Mouse (Mus musculus) ES-Bruce4 (cell line): ENCODE results near the gene Akr1a1. TPM values are rescaled to one million over a fixed set of nuclear protein-coding genes. Genes with fewer than 3 reads are reported as not detected.

Experiments
- H3K27ac ChIP-seq: 2 replicates; pipeline ENCODE4 v1.5.1; 2012; ENCODE audit warnings: low read length, inconsistent platforms; ENCODE audit not compliant: insufficient read depth
- H3K27me3 ChIP-seq: 2 replicates; pipeline ENCODE4 v1.6.1; 2012; ENCODE audit warnings: mild to moderate bottlenecking, low read length, inconsistent platforms; ENCODE audit not compliant: control insufficient read depth, poor library complexity, insufficient read depth, severe bottlenecking
- H3K36me3 ChIP-seq: 2 replicates; pipeline ENCODE4 v1.6.1; 2012; ENCODE audit warnings: inconsistent platforms, mild to moderate bottlenecking, low read length, moderate library complexity; ENCODE audit not compliant: control insufficient read depth, poor library complexity, insufficient read depth, severe bottlenecking
- H3K4me1 ChIP-seq: one replicate; pipeline ENCODE4 v1.8.1; 2011; ENCODE audit warnings: low read length; ENCODE audit not compliant: control insufficient read depth, insufficient read depth
- H3K4me3 ChIP-seq: 2 replicates; pipeline ENCODE4 v1.5.1; 2011; ENCODE audit warnings: low read depth, mild to moderate bottlenecking, low read length
- H3K9ac ChIP-seq: 2 replicates; pipeline ENCODE4 v1.6.1; 2012; ENCODE audit warnings: low read depth, mild to moderate bottlenecking, inconsistent platforms; ENCODE audit not compliant: poor library complexity, severe bottlenecking
- H3K9me3 ChIP-seq: replicated peaks from 2 replicates; pipeline ENCODE4 v1.6.1; 2012; ENCODE audit warnings: mild to moderate bottlenecking, low read length, inconsistent platforms; ENCODE audit not compliant: control insufficient read depth, poor library complexity, insufficient read depth, severe bottlenecking
- CTCF ChIP-seq: IDR thresholded peaks from one replicate; pipeline ENCODE4 v1.8.1; 2011; ENCODE audit warnings: low read depth, low read length
- EP300 ChIP-seq: IDR thresholded peaks from 2 replicates; pipeline ENCODE4 v1.6.1; 2011; ENCODE audit warnings: low read depth, low read length; ENCODE audit not compliant: insufficient read depth
- POLR2A ChIP-seq: IDR thresholded peaks from one replicate; pipeline ENCODE4 v1.8.1; 2011; ENCODE audit warnings: low read length; ENCODE audit not compliant: insufficient read depth
- polyA plus RNA-seq: library from polyadenylated mRNA; stranded (reverse); fragments of >200 nt; gene quantifications from 2 replicates; pipeline ENCODE4 v1.2.4, GENCODE M21; 2011; ENCODE audit warnings: low read depth; ENCODE audit not compliant: missing spikeins, insufficient read depth, insufficient read length

Gene Akr1a1
- polyA plus RNA-seq, 1 experiment: 280 TPM

DNA sequence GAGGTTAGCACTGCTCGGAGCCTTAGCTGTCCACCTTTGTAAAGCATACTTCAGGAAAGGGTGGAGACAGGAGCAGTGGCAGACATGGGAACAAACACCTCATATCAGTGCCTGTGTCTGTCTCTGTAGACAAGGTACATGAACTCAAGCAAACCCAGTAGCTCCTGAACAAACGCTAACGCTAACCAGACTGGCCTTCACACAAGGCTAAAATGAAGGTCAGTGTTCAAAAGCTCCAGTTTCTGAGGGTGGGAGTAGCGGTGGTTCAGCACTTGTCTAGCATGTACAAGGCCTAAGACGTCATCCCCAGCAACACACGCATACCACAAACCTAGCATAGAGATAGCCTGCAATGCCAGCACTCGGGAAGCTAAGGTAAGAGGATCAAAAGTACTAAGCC lies 5.9 kb downstream of the Akr1a1 start:
- no peaks in the 10 kb centered on the region for H3K27me3 ChIP-seq
- H3K9me3 ChIP-seq: no peaks in the 10 kb centered on the region
- H3K27ac ChIP-seq: no peak overlapping the region
- TF ChIP-seq EP300: no peak
- TF ChIP-seq POLR2A: no peak
- TF ChIP-seq CTCF: no peak
- H3K9ac ChIP-seq: no peak overlapping the region
- H3K36me3 ChIP-seq: peaks cover 48% of the 10 kb centered on the region
- no peak overlapping the region for H3K4me3 ChIP-seq
- no peaks in the 10 kb centered on the region for H3K4me1 ChIP-seq

DNA sequence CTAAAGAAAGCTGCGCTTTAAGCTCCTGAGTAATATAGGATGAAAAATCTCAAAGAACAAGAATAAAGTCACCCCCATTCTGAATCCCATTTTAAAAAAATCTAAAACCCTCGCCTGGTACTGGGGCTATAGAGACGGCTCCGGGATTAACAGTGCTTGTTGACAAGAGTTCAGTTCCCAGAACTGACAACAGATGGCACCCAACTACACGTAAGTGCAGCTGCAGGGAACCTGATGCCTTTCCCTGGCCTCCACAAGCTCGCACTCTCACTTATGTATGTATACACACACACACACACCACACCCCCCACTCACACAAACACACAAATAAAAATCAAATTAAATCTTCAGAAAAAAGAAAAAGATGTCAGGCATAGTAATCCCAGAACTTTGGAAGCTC lies 7.2 kb downstream of the Akr1a1 start:
- Histone ChIP-seq H3K4me3 (no peak overlapping the region), H3K27me3 (no peaks in the 10 kb centered on the region), H3K4me1 (no peaks in the 10 kb centered on the region), H3K36me3 (peaks cover 55% of the 10 kb centered on the region), H3K27ac (no peak overlapping the region), H3K9ac (no peak overlapping the region), H3K9me3 (no peaks in the 10 kb centered on the region)
- TF ChIP-seq CTCF (peak; percentile 58), POLR2A (no peak), EP300 (no peak)

DNA sequence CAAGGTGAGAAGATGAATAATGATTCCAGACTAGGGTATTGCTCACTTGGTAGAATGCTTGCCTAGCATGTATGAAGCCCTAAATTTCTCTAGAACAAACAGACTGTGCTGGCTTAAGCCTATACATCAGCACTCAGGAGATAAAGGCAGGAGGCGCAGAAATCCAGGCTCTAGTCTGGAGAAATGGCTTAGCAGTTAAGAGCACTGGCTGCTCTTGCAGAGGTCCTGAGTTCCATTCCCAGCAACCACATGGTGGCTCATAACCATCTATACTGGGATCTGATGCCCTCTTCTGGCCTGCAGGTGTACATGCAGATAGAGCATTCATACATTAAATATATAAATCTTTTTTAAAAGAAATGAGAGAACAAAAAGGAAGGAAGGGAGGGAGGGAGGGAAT lies 9.4 kb downstream of the Akr1a1 start:
- Histone ChIP-seq H3K36me3 (peaks cover 56% of the 10 kb centered on the region), H3K9ac (no peak overlapping the region), H3K4me3 (no peak overlapping the region), H3K9me3 (no peaks in the 10 kb centered on the region), H3K27ac (no peak overlapping the region), H3K27me3 (no peaks in the 10 kb centered on the region), H3K4me1 (no peaks in the 10 kb centered on the region)
- TF ChIP-seq CTCF: no peak

DNA sequence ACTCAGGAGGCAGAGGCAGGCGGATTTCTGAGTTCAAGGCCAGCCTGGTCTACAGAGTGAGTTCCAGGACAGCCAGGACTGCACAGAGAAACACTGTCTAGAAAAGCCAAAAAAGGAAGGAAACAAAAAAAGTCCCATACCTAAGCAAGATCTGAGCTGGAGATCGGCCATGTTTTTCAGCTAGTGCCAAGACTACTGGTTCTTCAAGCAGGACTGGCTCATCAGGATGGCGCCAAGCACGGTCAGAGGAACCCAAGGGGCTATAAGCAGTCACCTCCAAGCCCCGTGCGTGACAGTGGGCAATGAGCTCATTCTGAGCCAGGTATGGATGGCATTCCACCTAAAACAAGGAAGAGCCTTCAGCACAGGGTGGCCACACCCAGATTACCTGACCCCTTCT lies 12.7 kb downstream of the Akr1a1 start:
- H3K4me1 ChIP-seq: no peaks in the 10 kb centered on the region
- H3K9ac ChIP-seq: no peak overlapping the region
- no peaks in the 10 kb centered on the region for H3K9me3 ChIP-seq
- no peak overlapping the region for H3K27ac ChIP-seq
- H3K36me3 ChIP-seq: peaks cover 64% of the 10 kb centered on the region
- H3K27me3 ChIP-seq: no peaks in the 10 kb centered on the region
- no peak overlapping the region for H3K4me3 ChIP-seq
- TF ChIP-seq EP300 (no peak), POLR2A (no peak), CTCF (no peak)

DNA sequence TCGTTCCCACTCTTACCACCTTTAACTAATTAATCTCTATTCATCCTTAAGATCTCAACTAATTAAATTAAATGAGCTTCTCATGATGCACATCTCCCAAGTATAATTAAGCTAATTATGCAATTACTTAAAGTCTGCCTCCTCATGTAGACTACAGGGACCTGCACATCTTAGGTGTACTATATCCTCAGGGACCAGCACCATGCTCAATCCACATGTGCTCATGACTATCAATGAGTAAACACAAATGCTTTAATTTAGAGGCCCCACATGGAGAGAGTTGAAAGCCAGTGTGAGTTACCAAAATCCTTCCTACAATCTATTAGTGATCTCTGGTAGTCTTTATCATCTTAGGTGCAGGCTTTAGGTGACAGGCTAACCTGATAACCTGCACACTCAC lies 16.3 kb downstream of the Akr1a1 start:
- peaks cover 42% of the 10 kb centered on the region for H3K36me3 ChIP-seq
- H3K9ac ChIP-seq: no peak overlapping the region
- TF ChIP-seq POLR2A (no peak), CTCF (no peak), EP300 (no peak)
- H3K4me3 ChIP-seq: no peak overlapping the region
- no peak overlapping the region for H3K27ac ChIP-seq
- H3K4me1 ChIP-seq: no peaks in the 10 kb centered on the region
- no peaks in the 10 kb centered on the region for H3K9me3 ChIP-seq
- H3K27me3 ChIP-seq: no peaks in the 10 kb centered on the region

DNA sequence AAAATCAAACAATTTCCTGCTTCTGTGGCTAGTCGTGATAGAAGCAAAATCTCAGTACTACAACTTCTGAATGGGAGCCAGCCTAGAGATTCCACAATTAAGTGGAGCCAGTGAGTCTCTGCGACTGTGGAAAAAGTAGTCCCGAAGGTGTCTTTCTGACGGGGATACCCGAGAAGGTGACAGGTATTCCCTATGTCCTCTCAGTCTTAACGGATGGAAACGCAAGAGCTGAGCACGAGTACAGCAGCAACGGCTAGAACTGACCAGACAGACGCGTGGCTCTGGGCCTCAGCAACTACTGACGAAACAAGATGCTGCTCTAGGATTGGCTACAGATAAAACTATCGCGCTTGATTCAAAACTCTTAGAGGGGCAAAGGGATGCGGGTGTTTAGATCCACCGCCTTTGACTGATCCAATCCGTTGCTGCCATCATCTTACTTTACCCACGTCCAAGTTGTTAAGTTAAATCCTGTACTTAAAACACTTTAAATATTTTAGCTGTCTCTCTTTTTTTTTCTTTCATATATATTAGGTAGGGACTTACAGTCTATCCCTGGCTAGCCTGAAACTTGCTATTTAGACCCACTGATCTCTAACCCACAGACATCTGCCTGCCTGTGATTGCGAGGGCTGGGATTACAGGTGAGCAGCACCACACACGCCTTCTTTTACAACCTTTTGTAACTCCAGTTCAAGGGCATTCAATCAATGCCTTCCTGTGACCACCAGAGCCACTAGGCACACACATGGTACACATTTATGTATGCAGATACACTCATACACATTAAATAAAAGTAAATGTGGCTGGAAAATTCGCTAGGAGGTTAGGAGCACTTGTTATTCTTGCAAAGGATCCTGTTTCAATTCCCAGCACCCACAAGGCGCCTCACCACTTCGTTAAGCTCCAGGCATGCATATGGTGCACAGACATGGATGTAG lies 23.5 kb downstream of the Akr1a1 start, which contains the start of gene Nasp:
Nasp (minus strand) TSS at position 220 of the 941 bp plus-strand sequence.
- Histone ChIP-seq H3K36me3 (peaks cover 17% of the 10 kb centered on the region), H3K27ac (peak within 1 kb of the TSS; percentile 88), H3K4me3 (peak within 1 kb of the TSS; percentile 98), H3K27me3 (no peaks in the 10 kb centered on the region), H3K4me1 (no peaks in the 10 kb centered on the region), H3K9ac (peak within 1 kb of the TSS; percentile 93), H3K9me3 (no peaks in the 10 kb centered on the region)
- TF ChIP-seq CTCF: no peak
- TF ChIP-seq POLR2A: no peak
- no peak; the same call in 1 of the 2 replicates for TF ChIP-seq EP300
